In the genomic region with DNA sequence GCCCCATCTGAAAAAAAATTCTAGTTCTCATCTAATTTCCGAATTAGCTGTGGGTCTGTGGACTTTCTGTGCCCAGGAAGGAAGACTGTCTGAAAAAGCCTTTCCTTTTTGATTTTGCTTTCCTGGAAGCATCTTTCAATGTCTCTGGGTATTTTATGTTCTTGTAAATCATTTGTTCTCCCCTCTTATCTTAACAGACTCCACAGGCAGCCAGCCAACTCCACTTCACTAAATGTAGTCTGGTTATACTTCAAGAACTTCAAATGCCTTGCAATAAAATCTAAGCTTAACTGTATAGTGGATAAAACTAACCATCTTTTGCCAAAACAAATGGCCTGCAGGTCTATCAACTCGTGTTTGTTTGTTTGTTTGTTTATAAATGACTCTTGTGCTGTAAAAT, we compare ENCODE assay signal across 19 mouse cellular contexts.
DNase-seq lines count a peak whose midpoint lies in the region; ATAC-seq and TF ChIP-seq lines count a peak whose summit lies in the region.
"Had no signal": no experiment of that assay in that cellular context is flagged by ENCODE, and none has a peak within 500 bp of the region (broad histone marks: within the 10 kb centered on the region; RNA-seq: fewer than 3 reads in every experiment).

No protein-coding gene starts in this region.

- H3K27ac ChIP-seq in lung, embryonic 14.5 days (ENCODE audit: low read depth) = no peak overlapping the region
- H3K27ac ChIP-seq in MEL (ENCODE audit: control insufficient read depth, low read depth, low read length) = no peak overlapping the region
- H3K27ac ChIP-seq: hindbrain, embryonic 14.5 days; intestine, embryonic 15.5 days; kidney, embryonic 15.5 days; limb, embryonic 13.5 days; liver, embryonic 15.5 days; neural tube, embryonic 15.5 days had no signal

- no peaks in the 10 kb centered on the region for H3K36me3 ChIP-seq in lung, embryonic 14.5 days (ENCODE audit: insufficient read depth)
- H3K36me3 ChIP-seq in MEL (ENCODE audit: control insufficient read depth in 1 of 2, insufficient read depth in 2 of 2, low read length in 2 of 2) = peaks cover 0 to 5% of the 10 kb centered on the region in 2 experiments; a peak in 2 of 4 replicates
- H3K36me3 ChIP-seq: intestine, embryonic 15.5 days; kidney, embryonic 15.5 days; limb, embryonic 13.5 days; liver, embryonic 15.5 days; neural tube, embryonic 15.5 days had no signal

- H3K27me3 ChIP-seq in lung, embryonic 14.5 days (ENCODE audit: insufficient read depth, low read length) = no peaks in the 10 kb centered on the region
- H3K27me3 ChIP-seq in MEL (ENCODE audit: control insufficient read depth in 1 of 2, insufficient read depth in 2 of 2, low read length in 2 of 2) = no peaks in the 10 kb centered on the region
- H3K27me3 ChIP-seq: intestine, embryonic 15.5 days; kidney, embryonic 15.5 days; limb, embryonic 13.5 days; liver, embryonic 15.5 days; neural tube, embryonic 15.5 days had no signal

- no peak overlapping the region for H3K4me2 ChIP-seq in lung, embryonic 14.5 days
- H3K4me2 ChIP-seq: hindbrain, embryonic 14.5 days; intestine, embryonic 15.5 days; kidney, embryonic 15.5 days; limb, embryonic 13.5 days; liver, embryonic 15.5 days; neural tube, embryonic 15.5 days had no signal

- TF ChIP-seq RAD21 in MEL (IDR thresholded peaks at IDR 0.05; ENCODE audit: low read depth, low read length) = no peak

- 35% methylated on average over 2 of the region's 2 CpGs for WGBS in lung, embryonic 14.5 days

- ATAC-seq in lung, embryonic 14.5 days (ENCODE audit: insufficient read depth) = no peak
- ATAC-seq: intestine, embryonic 15.5 days; midbrain, embryonic 16.5 days had no signal

- peak; percentile 15 to 57; a peak in 2 of 4 replicates for TF ChIP-seq EP300 in MEL (IDR thresholded peaks at IDR 0.05; ENCODE audit: low read depth in 1 of 2, low read length in 2 of 2)

- no peak for TF ChIP-seq POLR2A in MEL (IDR thresholded peaks at IDR 0.05; ENCODE audit: control insufficient read depth in 1 of 2, insufficient read depth in 1 of 2, low read depth in 1 of 2, low read length in 2 of 2, poor library complexity in 1 of 2)

- TF ChIP-seq CTCF in lung, embryonic 14.5 days (IDR thresholded peaks at IDR 0.05; ENCODE audit: low read depth) = no peak
- no peak for TF ChIP-seq CTCF in MEL (IDR thresholded peaks at IDR 0.05 in 2 of 3, conservative IDR thresholded peaks at IDR 0.05 in 1 of 3; ENCODE audit: control insufficient read depth in 1 of 3, insufficient read depth in 1 of 3, low read depth in 2 of 3, low read length in 3 of 3, poor library complexity in 1 of 3, severe bottlenecking in 1 of 3)

- H3K9ac ChIP-seq in lung, embryonic 14.5 days = no peak overlapping the region
- no peak overlapping the region for H3K9ac ChIP-seq in MEL (ENCODE audit: control insufficient read depth, low read depth, low read length, poor library complexity, severe bottlenecking)
- H3K9ac ChIP-seq: hindbrain, embryonic 14.5 days; intestine, embryonic 15.5 days; kidney, embryonic 15.5 days; limb, embryonic 13.5 days; liver, embryonic 15.5 days; neural tube, embryonic 15.5 days had no signal

- no peaks in the 10 kb centered on the region for H3K4me1 ChIP-seq in lung, embryonic 14.5 days (ENCODE audit: insufficient read depth)
- H3K4me1 ChIP-seq in MEL (ENCODE audit: control insufficient read depth in 1 of 2, insufficient read depth in 2 of 2, low read length in 2 of 2) = peaks cover 0 to 4% of the 10 kb centered on the region in 2 experiments; a peak in 1 of 4 replicates
- H3K4me1 ChIP-seq: intestine, embryonic 15.5 days; kidney, embryonic 15.5 days; limb, embryonic 13.5 days; liver, embryonic 15.5 days; neural tube, embryonic 15.5 days had no signal

- H3K9me3 ChIP-seq in lung, embryonic 14.5 days (ENCODE audit: low read depth, low read length) = no peaks in the 10 kb centered on the region
- no peaks in the 10 kb centered on the region for H3K9me3 ChIP-seq in MEL (replicated peaks; ENCODE audit: insufficient read depth, low read length)
- H3K9me3 ChIP-seq: intestine, embryonic 15.5 days; kidney, embryonic 15.5 days; liver, embryonic 15.5 days; neural tube, embryonic 15.5 days had no signal

- peak; percentile 27 for DNase-seq in heart, postnatal 4 days
- DNase-seq in heart, adult 9 months (ENCODE audit: low spot score in 2 of 2) = no peak
- DNase-seq in lung, embryonic 14.5 days = peak; percentile 29
- DNase-seq in lung, postnatal 14 days = no peak
- DNase-seq in MEL (ENCODE audit: low read depth, low spot score) (peak; percentile 76), MN1 (ENCODE audit: low spot score) (peak; percentile 5)
- DNase-seq in layer of hippocampus, adult 9-10 months (ENCODE audit: low spot score) = no peak
- DNase-seq: cerebellum, adult 2 months; cerebellum, postnatal 36 days; heart, adult 11 months; lung, postnatal 10 days; thymus, postnatal 25 days had no signal

- no peaks in the 10 kb centered on the region for H3K79me2 ChIP-seq in MEL (ENCODE audit: control insufficient read depth, insufficient read depth, low read length, poor library complexity)

- no peak overlapping the region for H3K4me3 ChIP-seq in lung, embryonic 14.5 days (ENCODE audit: low read depth, low read length)
- no peak overlapping the region for H3K4me3 ChIP-seq in MEL (ENCODE audit: control insufficient read depth in 1 of 2, insufficient read depth in 1 of 2, low read depth in 2 of 2, low read length in 2 of 2)
- H3K4me3 ChIP-seq: intestine, embryonic 15.5 days; kidney, embryonic 15.5 days; limb, embryonic 13.5 days; liver, embryonic 15.5 days; neural tube, embryonic 15.5 days had no signal

TF ChIP-seq in MEL, 35 proteins besides CTCF, POLR2A, EP300 and RAD21:
- peak; percentile 54 for TF ChIP-seq GATA1 (IDR thresholded peaks at IDR 0.05; ENCODE audit: low read depth, low read length)
- TF ChIP-seq ELF1 (IDR thresholded peaks at IDR 0.05; ENCODE audit: low read depth, low read length) = no peak
- TF ChIP-seq JUND (IDR thresholded peaks at IDR 0.05; ENCODE audit: low read depth, low read length) = no peak
- no peak for TF ChIP-seq ZC3H11A (IDR thresholded peaks at IDR 0.05; ENCODE audit: low read depth, low read length)
- TF ChIP-seq GABPA (IDR thresholded peaks at IDR 0.05; ENCODE audit: low read depth, low read length) = no peak
- TF ChIP-seq MAZ (IDR thresholded peaks at IDR 0.05; ENCODE audit: low read depth, low read length) = no peak
- TF ChIP-seq MAX (IDR thresholded peaks at IDR 0.05; ENCODE audit: low read length) = no peak
- no peak for TF ChIP-seq KAT2A (conservative IDR thresholded peaks at IDR 0.05; ENCODE audit: low read depth, low read length)
- TF ChIP-seq RCOR1 (IDR thresholded peaks at IDR 0.05; ENCODE audit: low read depth, low read length) = 0 out of 2 replicates have a peak, but pooled peaks have one; percentile 19
- TF ChIP-seq MEF2A (IDR thresholded peaks at IDR 0.05; ENCODE audit: extremely low read depth, insufficient replicate concordance, low read depth, low read length, poor library complexity, severe bottlenecking) = no peak
- no peak for TF ChIP-seq NRF1 (IDR thresholded peaks at IDR 0.05; ENCODE audit: insufficient read depth, low read depth, low read length, poor library complexity, severe bottlenecking)
- no peak for TF ChIP-seq CHD1 (IDR thresholded peaks at IDR 0.05; ENCODE audit: low read depth, low read length)
- TF ChIP-seq SMC3 (IDR thresholded peaks at IDR 0.05; ENCODE audit: low read depth, low read length) = no peak
- TF ChIP-seq HCFC1 (IDR thresholded peaks at IDR 0.05; ENCODE audit: low read depth, low read length) = no peak
- TF ChIP-seq MYB (IDR thresholded peaks at IDR 0.05; ENCODE audit: low read depth, low read length) = no peak

Comparison
In these comparisons a context has a peak if more than half of its experiments do, and no peak if none do; other contexts are left out.
1. DNase-seq: peak in heart, postnatal 4 days (single experiment), lung, embryonic 14.5 days (single experiment), MEL (single experiment) and MN1 (single experiment); none in heart, adult 9 months (0 of 2), lung, postnatal 14 days (single experiment) and layer of hippocampus, adult 9-10 months (single experiment).